In the genomic region with DNA sequence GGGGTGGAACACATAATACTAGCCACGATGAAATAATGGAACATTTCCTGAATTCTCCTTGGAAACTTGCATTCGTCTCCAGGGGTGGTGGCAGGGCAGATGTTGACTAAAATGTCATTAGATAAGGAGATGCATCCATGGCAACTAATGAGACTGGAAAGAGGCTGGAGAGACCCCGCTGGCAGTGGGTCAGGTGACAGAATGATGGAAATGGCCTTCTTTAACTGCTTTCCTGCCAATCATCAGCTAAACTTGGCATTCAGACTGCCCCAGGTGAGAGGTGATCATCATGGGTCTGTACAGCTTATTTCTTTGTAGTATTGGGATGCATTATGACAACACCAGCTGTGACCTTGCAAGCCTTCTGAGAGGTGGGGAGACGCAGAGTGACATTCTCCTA, we compare ENCODE assay signal across 27 mouse cellular contexts.
DNase-seq lines count a peak whose midpoint lies in the region; ATAC-seq lines count a peak whose summit lies in the region.
"Had no signal": no experiment of that assay in that cellular context is flagged by ENCODE, and none has a peak within 500 bp of the region (broad histone marks: within the 10 kb centered on the region; RNA-seq: fewer than 3 reads in every experiment).

No protein-coding gene starts in this region.

- H3K27me3 ChIP-seq in forebrain, embryonic 14.5 days (replicated peaks; ENCODE audit: control insufficient read depth, insufficient read depth, low read length), result no peaks in the 10 kb centered on the region
- H3K27me3 ChIP-seq in forebrain, embryonic 15.5 days, result no peaks in the 10 kb centered on the region
- no peaks in the 10 kb centered on the region for H3K27me3 ChIP-seq in midbrain, embryonic 12.5 days
- no peaks in the 10 kb centered on the region for H3K27me3 ChIP-seq in midbrain, embryonic 10.5 days (ENCODE audit: low read depth, poor library complexity, severe bottlenecking)
- H3K27me3 ChIP-seq in hindbrain, embryonic 13.5 days, result no peaks in the 10 kb centered on the region
- no peaks in the 10 kb centered on the region for H3K27me3 ChIP-seq in midbrain, embryonic 15.5 days (replicated peaks)
- no peaks in the 10 kb centered on the region for H3K27me3 ChIP-seq in kidney, embryonic 16.5 days (ENCODE audit: insufficient read depth, low read length)
- H3K27me3 ChIP-seq: heart, embryonic 13.5 days; kidney, embryonic 15.5 days; limb, embryonic 13.5 days; neural tube, embryonic 12.5 days; Patski had no signal

- H3K9me3 ChIP-seq in forebrain, embryonic 14.5 days (replicated peaks; ENCODE audit: control insufficient read depth, low read length), result no peaks in the 10 kb centered on the region
- no peaks in the 10 kb centered on the region for H3K9me3 ChIP-seq in forebrain, embryonic 15.5 days
- no peaks in the 10 kb centered on the region for H3K9me3 ChIP-seq in midbrain, embryonic 12.5 days
- no peaks in the 10 kb centered on the region for H3K9me3 ChIP-seq in midbrain, embryonic 10.5 days (replicated peaks)
- H3K9me3 ChIP-seq in hindbrain, embryonic 13.5 days, result no peaks in the 10 kb centered on the region
- no peaks in the 10 kb centered on the region for H3K9me3 ChIP-seq in midbrain, embryonic 15.5 days
- H3K9me3 ChIP-seq in kidney, embryonic 16.5 days (ENCODE audit: low read length), result no peaks in the 10 kb centered on the region
- H3K9me3 ChIP-seq: heart, embryonic 13.5 days; kidney, embryonic 15.5 days; limb, embryonic 13.5 days; neural tube, embryonic 12.5 days had no signal

- no peaks in the 10 kb centered on the region for H3K4me1 ChIP-seq in forebrain, embryonic 14.5 days (ENCODE audit: control insufficient read depth, insufficient read depth, low read length)
- no peaks in the 10 kb centered on the region for H3K4me1 ChIP-seq in forebrain, embryonic 15.5 days
- no peaks in the 10 kb centered on the region for H3K4me1 ChIP-seq in midbrain, embryonic 12.5 days
- 0 out of 2 replicates have a peak, but pooled peaks cover 2% of the 10 kb centered on the region for H3K4me1 ChIP-seq in midbrain, embryonic 10.5 days
- peaks cover 8% of the 10 kb centered on the region; the same call in 1 of the 2 replicates for H3K4me1 ChIP-seq in hindbrain, embryonic 13.5 days (replicated peaks)
- H3K4me1 ChIP-seq in midbrain, embryonic 15.5 days, result no peaks in the 10 kb centered on the region
- H3K4me1 ChIP-seq in kidney, embryonic 16.5 days (ENCODE audit: insufficient read depth, low read length), result no peaks in the 10 kb centered on the region
- H3K4me1 ChIP-seq: heart, embryonic 13.5 days; kidney, embryonic 15.5 days; limb, embryonic 13.5 days had no signal

- no peaks in the 10 kb centered on the region for H3K36me3 ChIP-seq in forebrain, embryonic 14.5 days (ENCODE audit: control insufficient read depth, insufficient read depth, low read length)
- no peaks in the 10 kb centered on the region for H3K36me3 ChIP-seq in forebrain, embryonic 15.5 days
- H3K36me3 ChIP-seq in midbrain, embryonic 12.5 days, result no peaks in the 10 kb centered on the region
- H3K36me3 ChIP-seq in midbrain, embryonic 10.5 days, result no peaks in the 10 kb centered on the region
- no peaks in the 10 kb centered on the region for H3K36me3 ChIP-seq in hindbrain, embryonic 13.5 days
- no peaks in the 10 kb centered on the region for H3K36me3 ChIP-seq in midbrain, embryonic 15.5 days (replicated peaks)
- H3K36me3 ChIP-seq in kidney, embryonic 16.5 days (ENCODE audit: insufficient read depth, low read length), result no peaks in the 10 kb centered on the region
- H3K36me3 ChIP-seq: heart, embryonic 13.5 days; kidney, embryonic 15.5 days; limb, embryonic 13.5 days; neural tube, embryonic 12.5 days had no signal

- H3K27ac ChIP-seq in forebrain, embryonic 14.5 days (ENCODE audit: low read depth, low read length), result no peak overlapping the region
- no peak overlapping the region for H3K27ac ChIP-seq in forebrain, embryonic 15.5 days (replicated peaks)
- H3K27ac ChIP-seq in midbrain, embryonic 12.5 days (replicated peaks), result peak overlapping the region; percentile 56; the same call in 1 of the 2 replicates
- no peak overlapping the region for H3K27ac ChIP-seq in midbrain, embryonic 10.5 days (replicated peaks)
- peak overlapping the region; percentile 13; the same call in 1 of the 2 replicates for H3K27ac ChIP-seq in hindbrain, embryonic 13.5 days
- H3K27ac ChIP-seq in midbrain, embryonic 15.5 days, result no peak overlapping the region
- no peak overlapping the region for H3K27ac ChIP-seq in kidney, embryonic 16.5 days (ENCODE audit: low read length)
- H3K27ac ChIP-seq: heart, embryonic 13.5 days; kidney, embryonic 15.5 days; layer of hippocampus, adult 2 months; left cerebral cortex, adult 2 months; limb, embryonic 13.5 days; neural tube, embryonic 12.5 days had no signal

- no peak for ATAC-seq in forebrain, embryonic 14.5 days
- ATAC-seq in forebrain, embryonic 15.5 days (replicated peaks), result no peak
- peak; percentile 60 for ATAC-seq in midbrain, embryonic 12.5 days (ENCODE audit: low FRiP score, low read depth)
- peak; percentile 37 for ATAC-seq in hindbrain, embryonic 13.5 days (ENCODE audit: low FRiP score)
- ATAC-seq in midbrain, embryonic 15.5 days (replicated peaks), result peak; percentile 76; the same call in 1 of the 2 replicates
- ATAC-seq in kidney, embryonic 16.5 days (ENCODE audit: low FRiP score, low TSS enrichment), result no peak
- ATAC-seq: Patski had no signal

- H3K9ac ChIP-seq in forebrain, embryonic 14.5 days (ENCODE audit: low read length), result no peak overlapping the region
- no peak overlapping the region for H3K9ac ChIP-seq in forebrain, embryonic 15.5 days (replicated peaks)
- H3K9ac ChIP-seq in midbrain, embryonic 12.5 days (replicated peaks), result no peak overlapping the region
- H3K9ac ChIP-seq in hindbrain, embryonic 13.5 days, result no peak overlapping the region
- H3K9ac ChIP-seq in midbrain, embryonic 15.5 days, result no peak overlapping the region
- no peak overlapping the region for H3K9ac ChIP-seq in kidney, embryonic 16.5 days (replicated peaks; ENCODE audit: low read length)
- H3K9ac ChIP-seq: heart, embryonic 13.5 days; kidney, embryonic 15.5 days; limb, embryonic 13.5 days; neural tube, embryonic 12.5 days had no signal

- DNase-seq in forebrain, embryonic 14.5 days (ENCODE audit: low spot score), result peak; percentile 17
- DNase-seq in midbrain, embryonic 10.5 days (ENCODE audit: low spot score), result no peak
- DNase-seq in left cerebral cortex, adult 9 months (ENCODE audit: low spot score in 2 of 2), result no peak
- DNase-seq: adrenal gland, postnatal 14 days; cerebellum, adult 2 months; cerebellum, postnatal 25 days; gastrocnemius, postnatal 10 days; heart, postnatal 10 days; kidney, adult 18-20 months; kidney, postnatal 36 days; lung, postnatal 10 days; right cerebral cortex, postnatal 14 days; thymus, postnatal 4 days had no signal

- WGBS in forebrain, embryonic 14.5 days, result 61% methylated on average over 4 of the region's 4 CpGs
- 58% methylated on average over 4 of the region's 4 CpGs for WGBS in forebrain, embryonic 15.5 days
- 40% methylated on average over 4 of the region's 4 CpGs for WGBS in midbrain, embryonic 12.5 days
- WGBS in midbrain, embryonic 10.5 days, result 69% methylated on average over 4 of the region's 4 CpGs
- 27% methylated on average over 4 of the region's 4 CpGs for WGBS in hindbrain, embryonic 13.5 days
- 45% methylated on average over 4 of the region's 4 CpGs for WGBS in midbrain, embryonic 15.5 days
- 69% methylated on average over 4 of the region's 4 CpGs for WGBS in kidney, embryonic 16.5 days

- H3K4me3 ChIP-seq in forebrain, embryonic 14.5 days (ENCODE audit: low read depth, low read length), result no peak overlapping the region
- no peak overlapping the region for H3K4me3 ChIP-seq in forebrain, embryonic 15.5 days
- no peak overlapping the region for H3K4me3 ChIP-seq in midbrain, embryonic 12.5 days
- H3K4me3 ChIP-seq in midbrain, embryonic 10.5 days, result no peak overlapping the region
- H3K4me3 ChIP-seq in hindbrain, embryonic 13.5 days, result no peak overlapping the region
- H3K4me3 ChIP-seq in midbrain, embryonic 15.5 days, result no peak overlapping the region
- H3K4me3 ChIP-seq in kidney, embryonic 16.5 days (ENCODE audit: low read length), result no peak overlapping the region
- H3K4me3 ChIP-seq: heart, embryonic 13.5 days; kidney, embryonic 15.5 days; layer of hippocampus, adult 2 months; left cerebral cortex, adult 2 months; limb, embryonic 13.5 days; myocyte; neural tube, embryonic 12.5 days had no signal

- no peak overlapping the region for H3K4me2 ChIP-seq in forebrain, embryonic 14.5 days (ENCODE audit: low read length)
- no peak overlapping the region for H3K4me2 ChIP-seq in forebrain, embryonic 15.5 days (replicated peaks)
- H3K4me2 ChIP-seq in midbrain, embryonic 12.5 days (replicated peaks), result no peak overlapping the region
- no peak overlapping the region for H3K4me2 ChIP-seq in hindbrain, embryonic 13.5 days
- H3K4me2 ChIP-seq in midbrain, embryonic 15.5 days, result no peak overlapping the region
- H3K4me2 ChIP-seq in kidney, embryonic 16.5 days (replicated peaks; ENCODE audit: low read depth, low read length), result no peak overlapping the region
- H3K4me2 ChIP-seq: heart, embryonic 13.5 days; kidney, embryonic 15.5 days; limb, embryonic 13.5 days; liver, embryonic 11.5 days; neural tube, embryonic 12.5 days had no signal

Comparison
In these comparisons a context has a peak if more than half of its experiments do, and no peak if none do; other contexts are left out.
1. H3K27ac ChIP-seq: peak in midbrain, embryonic 12.5 days (single experiment) and hindbrain, embryonic 13.5 days (single experiment); none in forebrain, embryonic 14.5 days (single experiment), forebrain, embryonic 15.5 days (single experiment), midbrain, embryonic 10.5 days (single experiment), midbrain, embryonic 15.5 days (single experiment) and kidney, embryonic 16.5 days (single experiment).
2. ATAC-seq: peak in midbrain, embryonic 12.5 days (single experiment), hindbrain, embryonic 13.5 days (single experiment) and midbrain, embryonic 15.5 days (single experiment); none in forebrain, embryonic 14.5 days (single experiment), forebrain, embryonic 15.5 days (single experiment) and kidney, embryonic 16.5 days (single experiment).